Mouse (Mus musculus) lung, adult 18-20 months (tissue): ENCODE measurements around the gene Olfr524.

Experiments used
- DNase-seq, 2 experiments: peaks; one replicate each; pipeline ENCODE4 v3.0.0; 2022; ENCODE audit warnings: mixed read lengths in 2 of 2

Olfr524 gene

GRCm38 (mm10) chr7:140184206-140184605 lies 21.6 kb downstream of the Olfr524 start:
- no peak for DNase-seq

GRCm38 (mm10) chr7:140180692-140181091 lies 25.1 kb downstream of the Olfr524 start:
- no peak for DNase-seq

DNA sequence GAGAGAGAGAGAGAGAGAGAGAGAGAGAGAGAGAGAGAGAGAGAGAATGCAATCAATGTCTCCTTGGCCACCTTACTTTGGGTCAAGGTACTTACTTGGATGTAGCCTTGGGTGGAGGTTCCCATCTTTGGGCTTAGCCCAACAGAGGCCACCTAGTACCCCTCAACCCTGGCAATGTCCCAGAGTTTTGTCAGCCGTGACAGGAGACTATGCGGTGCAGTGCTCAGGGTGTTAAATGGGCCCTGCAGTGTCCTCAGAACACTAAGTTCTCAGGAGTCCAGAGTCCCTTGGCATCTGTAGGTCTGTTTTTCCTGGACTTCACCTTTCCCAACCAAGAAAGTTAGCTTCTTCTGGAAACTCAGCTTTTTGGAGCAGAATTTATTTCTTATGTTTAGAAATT lies 26.6 kb downstream of the Olfr524 start:
- DNase-seq, result no peak

GRCm38 (mm10) chr7:140172936-140173335 lies 32.8 kb downstream of the Olfr524 start, which contains the start of gene Olfr523:
Gene Olfr523 (plus strand): TSS chr7:140173217.
- DNase-seq, result no peak

DNA sequence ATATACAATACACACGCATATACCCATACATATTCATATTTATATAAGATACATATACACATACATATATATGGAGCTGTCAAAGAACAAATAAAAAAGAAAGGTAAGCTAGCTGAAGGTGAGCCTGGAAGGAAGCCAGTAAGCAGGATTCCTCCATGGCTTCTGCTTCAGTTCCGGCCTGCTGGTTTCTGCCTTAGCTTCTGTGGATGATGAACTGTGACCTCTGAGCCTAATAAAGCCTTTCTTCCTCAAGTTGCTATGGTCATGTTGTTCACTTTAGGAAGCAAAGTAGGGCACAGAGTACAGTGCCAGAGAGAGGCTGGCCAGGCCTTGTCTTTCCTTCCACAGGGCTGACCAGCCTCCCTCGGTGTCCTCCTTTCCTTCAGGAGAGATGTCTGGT lies 34.9 kb downstream of the Olfr524 start:
- DNase-seq, result no peak

DNA sequence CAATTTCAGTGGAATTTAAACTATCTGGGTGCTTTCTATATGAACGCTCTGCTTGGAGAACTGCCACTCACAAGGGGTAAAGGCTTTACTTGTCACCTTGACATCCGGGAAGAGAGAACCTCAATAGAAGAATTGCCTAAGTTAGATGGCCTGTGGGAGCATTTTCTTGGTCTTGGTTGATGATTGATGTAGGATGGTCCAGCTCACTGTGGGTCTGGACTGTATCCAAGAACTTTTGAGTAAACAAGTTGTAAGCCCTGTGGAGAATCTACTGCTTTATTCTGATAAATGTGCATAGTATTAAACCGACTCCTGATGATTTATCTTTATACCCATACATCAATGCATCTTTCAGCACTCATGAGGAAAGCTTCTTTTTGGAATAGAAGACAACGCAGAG lies 36.4 kb downstream of the Olfr524 start:
- no peak for DNase-seq

GRCm38 (mm10) chr7:140167950-140168349 lies 37.8 kb downstream of the Olfr524 start:
- no peak for DNase-seq

DNA sequence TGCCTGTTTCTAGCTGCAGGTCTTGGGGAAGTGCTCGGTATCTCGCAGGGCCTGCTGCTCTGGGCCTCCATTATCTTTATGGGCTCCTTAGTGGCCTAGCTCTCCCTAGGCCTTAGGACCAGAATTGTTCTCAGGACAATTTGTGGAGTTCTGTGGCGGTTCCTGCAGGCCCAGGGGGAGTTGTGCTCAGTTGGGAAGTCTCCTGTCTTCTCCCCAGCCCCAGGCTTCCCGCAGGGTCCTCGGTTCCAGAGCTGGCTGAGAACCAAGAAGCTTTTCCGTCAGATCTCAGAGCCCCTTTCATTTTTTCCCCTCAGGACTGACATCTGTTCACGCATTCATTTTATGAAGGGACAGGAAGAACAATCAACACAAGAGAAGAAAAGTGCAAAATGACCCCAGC lies 41.1 kb downstream of the Olfr524 start, which contains the start of gene Olfr522:
Gene Olfr522 (minus strand): TSS at position 101 of the 400 bp plus-strand sequence.
- no peak for DNase-seq

- DNase-seq, result no peak
Measured at GRCm38 (mm10) chr7:140160363-140160762, 45.4 kb downstream of the Olfr524 start.

GRCm38 (mm10) chr7:140154218-140154927 lies 51.4 kb downstream of the Olfr524 start, which contains the start of gene Sprn:
Gene Sprn (minus strand): TSS chr7:140154877.
- no peak for DNase-seq

DNA sequence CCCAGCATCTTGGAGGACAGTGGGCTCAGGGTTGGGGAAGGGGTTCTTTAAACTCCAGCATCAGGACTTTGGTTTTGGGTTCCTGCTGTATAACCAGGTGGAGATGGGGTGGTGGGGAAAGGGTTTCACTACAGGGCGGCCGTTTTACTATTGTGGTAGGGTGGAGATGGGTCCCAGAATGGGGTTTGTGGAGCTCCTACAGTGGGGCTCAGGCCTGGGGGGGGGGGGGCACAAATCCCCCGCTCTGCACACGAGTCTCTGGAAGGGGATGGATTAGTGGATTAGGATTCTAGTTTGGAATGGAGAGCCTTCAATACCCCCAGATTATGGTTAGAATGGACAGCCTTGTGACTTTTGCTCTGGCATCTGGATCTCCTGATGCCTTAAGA lies 51.9 kb downstream of the Olfr524 start:
- no peak for DNase-seq

- DNase-seq, result no peak
Measured at GRCm38 (mm10) chr7:140153383-140153782, 52.4 kb downstream of the Olfr524 start.
